Mouse (Mus musculus) myocyte (in vitro differentiated cells): ENCODE measurements around the gene Mta2.

ENCODE experiments used
- CEBPB ChIP-seq: IDR thresholded peaks from 2 replicates; pipeline ENCODE4 v1.6.1; 2011; ENCODE audit warnings: mild to moderate bottlenecking, moderate library complexity; ENCODE audit not compliant: poor library complexity, insufficient read depth, severe bottlenecking
- MAX ChIP-seq: IDR thresholded peaks from one replicate; pipeline ENCODE4 v1.6.1; 2011; ENCODE audit warnings: low read depth, mild to moderate bottlenecking, control low read depth
- POLR2A ChIP-seq: IDR thresholded peaks from one replicate; pipeline ENCODE4 v1.6.1; 2011; ENCODE audit warnings: low read depth, mild to moderate bottlenecking, control low read depth, moderate library complexity; ENCODE audit not compliant: insufficient read length
- POLR2AphosphoS2 ChIP-seq: IDR thresholded peaks from one replicate; pipeline ENCODE4 v1.6.1; 2011; ENCODE audit warnings: low read depth, control low read depth; ENCODE audit not compliant: insufficient read length
- USF1 ChIP-seq: IDR thresholded peaks from one replicate; pipeline ENCODE4 v1.6.1; 2011; ENCODE audit warnings: low read depth, mild to moderate bottlenecking, control low read depth, moderate library complexity

- TF ChIP-seq POLR2A = no peak
- TF ChIP-seq POLR2AphosphoS2 = no peak
- no peak for TF ChIP-seq MAX
- no peak for TF ChIP-seq USF1
- TF ChIP-seq CEBPB = no peak
Measured at GRCm38 (mm10) chr19:8941136-8941514, 550 bp upstream of the Mta2 start.
